Mouse (Mus musculus) liver, postnatal 0 days (tissue): ENCODE data around the gene Atp1b3. TPM values are rescaled to one million over a fixed set of nuclear protein-coding genes. Genes with fewer than 3 reads are reported as not detected.

ENCODE experiments used
- ATAC-seq: fragments of 200-750 bp; cut with Nextera tagmentation; 2 replicates; pipeline ENCODE4 v1.8.0; 2017; ENCODE audit warnings: mild to moderate bottlenecking, moderate library complexity
- DNase-seq: peaks from one replicate; pipeline ENCODE4 v3.0.0-alpha.2; 2016
- H3K27ac ChIP-seq: fragments of 300-500 bp; sonication (generic); 2 replicates; pipeline ENCODE4 v1.5.1; 2014; ENCODE audit warnings: antibody characterized with exemption, moderate library complexity, mild to moderate bottlenecking, low read depth
- H3K27me3 ChIP-seq: fragments of 300-500 bp; sonication (generic); 2 replicates; pipeline ENCODE4 v1.6.1; 2014; ENCODE audit warnings: low read length, control low read depth, mixed read lengths; ENCODE audit not compliant: insufficient read depth
- H3K36me3 ChIP-seq: fragments of 300-500 bp; sonication (generic); replicated peaks from 2 replicates; pipeline ENCODE4 v1.6.1; 2014; ENCODE audit warnings: mild to moderate bottlenecking, control low read depth, low read length, moderate library complexity, mixed read lengths; ENCODE audit not compliant: insufficient read depth
- H3K4me1 ChIP-seq: fragments of 300-500 bp; sonication (generic); 2 replicates; pipeline ENCODE4 v1.6.1; 2014; ENCODE audit warnings: antibody characterized with exemption, mild to moderate bottlenecking, control low read depth; ENCODE audit not compliant: insufficient read depth
- H3K4me2 ChIP-seq: fragments of 300-500 bp; sonication (generic); 2 replicates; pipeline ENCODE4 v1.6.1; 2014; ENCODE audit warnings: low read depth, mild to moderate bottlenecking, low read length, moderate library complexity, mixed read lengths
- H3K4me3 ChIP-seq: fragments of 300-500 bp; sonication (generic); 2 replicates; pipeline ENCODE4 v1.5.1; 2014; ENCODE audit warnings: low read depth, low read length
- H3K9ac ChIP-seq: fragments of 300-500 bp; sonication (generic); replicated peaks from 2 replicates; pipeline ENCODE4 v1.6.1; 2014; ENCODE audit warnings: mild to moderate bottlenecking, moderate library complexity
- H3K9me3 ChIP-seq: fragments of 300-500 bp; sonication (generic); 2 replicates; pipeline ENCODE4 v1.6.1; 2016; ENCODE audit warnings: mild to moderate bottlenecking, control low read depth, low read length, mixed read lengths
- CTCF ChIP-seq: sonication (generic); IDR thresholded peaks from 2 replicates; pipeline ENCODE4 v1.5.1; 2016; ENCODE audit warnings: antibody characterized with exemption, low read depth
- EP300 ChIP-seq: IDR thresholded peaks from 2 replicates; pipeline ENCODE4 v1.6.1; 2016; ENCODE audit warnings: antibody characterized with exemption, low read depth, mild to moderate bottlenecking
- WGBS: fragments of 180-500 bp; shearing (Covaris S2); extraction: QIAGEN DNeasy Blood & Tissue Kit; methylation state at CpG from one replicate; pipeline ENCODE4 v1.1.7; 2014; ENCODE audit not compliant: insufficient replicate concordance; 5-methylcytosine and 5-hydroxymethylcytosine counted together
- polyA plus RNA-seq: library from polyadenylated mRNA; unstranded; fragments of >200 nt; fragmentation: Nextera tagmentation; extraction: Ambion mirVana; gene quantifications from 2 replicates; pipeline ENCODE4 v1.2.1, GENCODE M21; 2015

Atp1b3 gene
- polyA plus RNA-seq, 1 experiment from 2014 or later = 60.3 TPM

- Histone ChIP-seq H3K4me2 (no peak overlapping the region), H3K36me3 (peaks cover 20% of the 10 kb centered on the region), H3K4me1 (no peaks in the 10 kb centered on the region), H3K4me3 (no peak overlapping the region), H3K27me3 (no peaks in the 10 kb centered on the region), H3K9ac (no peak overlapping the region), H3K9me3 (no peaks in the 10 kb centered on the region), H3K27ac (no peak overlapping the region)
- DNase-seq = no peak
- WGBS = 89% methylated on average over 5 of the region's 5 CpGs
- ATAC-seq = no peak
- no peak for TF ChIP-seq EP300
- TF ChIP-seq CTCF = no peak
Observed at GRCm38 (mm10) chr9:96331146-96331545, 33.1 kb downstream of the Atp1b3 start.

GRCm38 (mm10) chr9:96328226-96328625 lies 36.0 kb downstream of the Atp1b3 start:
- ATAC-seq (no peak), DNase-seq (no peak)
- no peak overlapping the region for H3K9ac ChIP-seq
- H3K36me3 ChIP-seq = peaks cover 9% of the 10 kb centered on the region
- H3K27me3 ChIP-seq = no peaks in the 10 kb centered on the region
- H3K9me3 ChIP-seq = no peaks in the 10 kb centered on the region
- WGBS = 78% methylated on average over 4 of the region's 4 CpGs
- no peak overlapping the region for H3K27ac ChIP-seq
- no peaks in the 10 kb centered on the region for H3K4me1 ChIP-seq
- H3K4me2 ChIP-seq = no peak overlapping the region
- TF ChIP-seq CTCF (no peak), EP300 (no peak)
- no peak overlapping the region for H3K4me3 ChIP-seq

GRCm38 (mm10) chr9:96326496-96326923 lies 37.7 kb downstream of the Atp1b3 start:
- no peak overlapping the region for H3K4me3 ChIP-seq
- no peak for DNase-seq
- WGBS = 52% methylated on average over 6 of the region's 6 CpGs
- H3K36me3 ChIP-seq = peaks cover 10% of the 10 kb centered on the region
- H3K4me1 ChIP-seq = no peaks in the 10 kb centered on the region
- H3K27ac ChIP-seq = no peak overlapping the region
- no peak for ATAC-seq
- no peak overlapping the region for H3K4me2 ChIP-seq
- TF ChIP-seq EP300 (no peak), CTCF (no peak)
- H3K9ac ChIP-seq = no peak overlapping the region
- no peaks in the 10 kb centered on the region for H3K9me3 ChIP-seq
- H3K27me3 ChIP-seq = no peaks in the 10 kb centered on the region

- 55% methylated on average over 4 of the region's 4 CpGs for WGBS
- TF ChIP-seq EP300 (no peak), CTCF (no peak)
- ATAC-seq (peak; percentile 26; the same call in 1 of the 2 replicates), DNase-seq (no peak)
- Histone ChIP-seq H3K9me3 (no peaks in the 10 kb centered on the region), H3K4me1 (no peaks in the 10 kb centered on the region), H3K4me2 (no peak overlapping the region), H3K4me3 (no peak overlapping the region), H3K27ac (no peak overlapping the region), H3K27me3 (no peaks in the 10 kb centered on the region), H3K36me3 (peaks cover 21% of the 10 kb centered on the region), H3K9ac (no peak overlapping the region)
Observed at GRCm38 (mm10) chr9:96324502-96324901, 39.7 kb downstream of the Atp1b3 start.

- ATAC-seq (no peak), DNase-seq (no peak)
- 89% methylated on average over 15 of the region's 15 CpGs for WGBS
- no peak for TF ChIP-seq CTCF
- no peak for TF ChIP-seq EP300
- Histone ChIP-seq H3K4me1 (no peaks in the 10 kb centered on the region), H3K9ac (no peak overlapping the region), H3K27me3 (no peaks in the 10 kb centered on the region), H3K36me3 (peaks cover 38% of the 10 kb centered on the region), H3K4me2 (no peak overlapping the region), H3K4me3 (no peak overlapping the region), H3K27ac (no peak overlapping the region), H3K9me3 (no peaks in the 10 kb centered on the region)
Observed at GRCm38 (mm10) chr9:96322411-96323152, 41.7 kb downstream of the Atp1b3 start.

- H3K27me3 ChIP-seq = no peaks in the 10 kb centered on the region
- DNase-seq (no peak), ATAC-seq (no peak)
- H3K27ac ChIP-seq = no peak overlapping the region
- no peak for TF ChIP-seq EP300
- TF ChIP-seq CTCF = no peak
- H3K36me3 ChIP-seq = peaks cover 54% of the 10 kb centered on the region
- H3K9ac ChIP-seq = no peak overlapping the region
- no peak overlapping the region for H3K4me3 ChIP-seq
- H3K4me2 ChIP-seq = no peak overlapping the region
- no peaks in the 10 kb centered on the region for H3K4me1 ChIP-seq
- 89% methylated on average over 6 of the region's 6 CpGs for WGBS
- no peaks in the 10 kb centered on the region for H3K9me3 ChIP-seq
Observed at GRCm38 (mm10) chr9:96320551-96320980, 43.7 kb downstream of the Atp1b3 start.
